Mouse (Mus musculus) testis, adult 2 months (tissue): ENCODE measurements around the gene Plcb4.

Source experiments
- CTCF ChIP-seq: fragments of 200-500 bp; IDR thresholded peaks from 2 replicates; pipeline ENCODE4 v1.5.1; 2012; ENCODE audit warnings: low read depth, mild to moderate bottlenecking, inconsistent platforms, low read length, moderate library complexity; ENCODE audit not compliant: control insufficient read depth, insufficient read depth, insufficient replicate concordance
- POLR2A ChIP-seq: fragments of 200-500 bp; IDR thresholded peaks from 2 replicates; pipeline ENCODE4 v1.6.1; 2012; ENCODE audit warnings: low read depth, mild to moderate bottlenecking, inconsistent platforms, low read length, moderate library complexity; ENCODE audit not compliant: control insufficient read depth

- TF ChIP-seq CTCF (no peak), POLR2A (no peak)
Measured at GRCm38 (mm10) chr2:135837730-135838129, 178.9 kb downstream of the Plcb4 start.
